Comparison of ENCODE assay signal across 1 mouse cellular context in the genomic region with DNA sequence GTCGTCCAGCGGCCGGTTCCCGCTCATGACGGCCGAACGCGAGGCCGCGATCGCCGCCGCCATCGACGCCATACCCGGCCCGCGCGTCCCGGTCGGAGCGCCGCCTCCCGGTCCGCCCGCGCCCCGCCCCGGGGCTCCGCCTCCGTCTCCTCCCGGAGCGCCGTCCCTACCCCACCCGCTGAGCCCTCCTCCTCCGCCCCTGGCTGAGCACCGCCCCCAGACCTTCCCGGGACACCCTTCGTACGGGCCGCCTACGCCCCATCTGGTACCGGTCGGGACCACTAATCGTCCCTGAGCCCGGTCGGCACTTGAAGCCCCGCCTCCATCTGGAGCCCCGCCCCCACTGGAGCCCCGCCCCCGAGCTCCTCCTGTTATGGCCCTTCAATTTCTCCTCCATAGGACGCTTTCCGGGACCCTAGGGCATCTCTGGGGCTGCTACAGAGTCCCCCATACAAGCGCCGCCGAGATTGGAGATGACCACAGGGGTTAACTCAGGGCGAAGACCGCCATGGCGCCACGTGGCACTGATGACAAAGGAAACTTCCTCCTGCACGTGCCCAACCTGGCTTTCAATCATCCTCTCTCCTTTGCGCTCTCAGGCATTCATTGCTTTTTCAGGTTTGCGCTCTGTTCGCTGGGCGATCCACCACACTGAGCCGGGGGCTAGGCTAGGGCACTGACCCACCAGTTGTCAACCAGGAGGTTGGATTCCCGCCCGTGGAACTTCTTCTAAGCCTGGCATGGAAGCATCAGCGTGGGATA.
A peak's percentile ranks its signal among the peaks of the same experiment; 100 is the strongest.
TF ChIP-seq lines count a peak whose summit lies in the region.

A gene (minus strand): TSS at position 258 of the 762 bp plus-strand sequence.

TF ChIP-seq in CH12.LX, 34 proteins besides CTCF, POLR2A, EP300 and RAD21 (continued from another document):
- no peak for TF ChIP-seq ZKSCAN1 (IDR thresholded peaks at IDR 0.05; ENCODE audit: borderline replicate concordance, low read depth, low read length)
- peak; percentile 88 for TF ChIP-seq MAX (IDR thresholded peaks at IDR 0.05; ENCODE audit: low read length)
- no peak for TF ChIP-seq SMC3 (IDR thresholded peaks at IDR 0.05; ENCODE audit: low read depth, low read length)
- TF ChIP-seq IRF4 (IDR thresholded peaks at IDR 0.05; ENCODE audit: low read depth, low read length): peak; percentile 2; the same call in 1 of the 2 replicates
- no peak for TF ChIP-seq PAX5 (IDR thresholded peaks at IDR 0.05; ENCODE audit: low read length)
- TF ChIP-seq UBTF (IDR thresholded peaks at IDR 0.05; ENCODE audit: low read depth, low read length): no peak
- TF ChIP-seq NRF1 (IDR thresholded peaks at IDR 0.05; ENCODE audit: low read depth, low read length): peak; percentile 29; the same call in 1 of the 2 replicates
- TF ChIP-seq JUN (IDR thresholded peaks at IDR 0.05; ENCODE audit: insufficient read depth, low read depth, low read length): no peak
- no peak for TF ChIP-seq POLR2AphosphoS2 (IDR thresholded peaks at IDR 0.05; ENCODE audit: low read depth, low read length)
- TF ChIP-seq E2F4 (IDR thresholded peaks at IDR 0.05; ENCODE audit: insufficient replicate concordance, low read depth, low read length): no peak
- TF ChIP-seq JUND (conservative IDR thresholded peaks at IDR 0.05; ENCODE audit: low read depth, low read length): no peak
- no peak for TF ChIP-seq MAFK (IDR thresholded peaks at IDR 0.05; ENCODE audit: insufficient replicate concordance, low read length)
- no peak for TF ChIP-seq RCOR1 (conservative IDR thresholded peaks at IDR 0.05; ENCODE audit: low read depth, low read length)
